Mouse (Mus musculus): Measurements from ENCODE around the gene Igflr1.

DNA sequence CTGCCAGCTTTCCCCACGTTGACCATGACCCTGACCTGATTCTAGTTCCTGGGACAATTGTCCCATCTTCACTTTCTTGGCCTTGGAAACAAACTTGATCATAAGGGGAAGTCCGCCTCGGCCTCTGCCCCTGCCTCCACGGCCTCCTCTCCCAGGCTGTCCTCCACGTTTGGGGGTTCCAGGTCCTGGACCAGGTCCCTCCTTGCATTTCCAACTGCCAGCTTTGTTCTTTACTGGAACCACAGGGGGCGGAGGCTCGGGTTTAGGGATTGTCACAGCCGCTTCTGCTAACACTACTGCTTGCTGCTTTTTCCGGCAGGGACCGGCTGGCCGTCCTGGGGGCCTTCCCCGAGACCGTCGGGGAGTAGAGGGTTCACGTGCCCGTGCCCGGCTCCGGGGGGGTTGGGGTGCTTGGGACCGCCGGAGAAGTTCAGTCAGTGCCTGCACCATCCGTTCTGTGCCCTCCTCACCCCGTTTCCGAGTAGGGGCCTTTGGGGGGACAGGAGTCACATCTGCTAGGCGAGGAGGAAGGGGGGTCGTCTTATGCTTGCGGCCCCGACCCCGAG is 21.3 kb downstream of the Igflr1 start:
- TF ChIP-seq CTCF (IDR thresholded peaks at IDR 0.05; ENCODE audit: low read depth, low read length) (no peak), POLR2A (IDR thresholded peaks at IDR 0.05; ENCODE audit: borderline replicate concordance, low read depth, low read length) (no peak)

All from bone marrow macrophage, adult 2 months (primary cell).